Mouse (Mus musculus) thymus, adult 2 months (tissue): Measurements from ENCODE around the gene Prkn.

Experiments used
- CTCF ChIP-seq: fragments of 200-500 bp; IDR thresholded peaks from 2 replicates; pipeline ENCODE4 v1.5.1; 2012; ENCODE audit warnings: mild to moderate bottlenecking, control low read depth, low read length, moderate library complexity, borderline replicate concordance; ENCODE audit not compliant: control insufficient read depth, poor library complexity, insufficient read depth; ENCODE audit errors: extremely low read depth
- POLR2A ChIP-seq: fragments of 200-500 bp; IDR thresholded peaks from 2 replicates; pipeline ENCODE4 v1.6.1; 2012; ENCODE audit warnings: mild to moderate bottlenecking, low read length, control low read depth, moderate library complexity; ENCODE audit not compliant: control insufficient read depth, poor library complexity, insufficient read depth; ENCODE audit errors: extremely low read depth

GRCm38 (mm10) chr17:10818971-10819370, 21.2 kb upstream of the Prkn start:
- no peak for TF ChIP-seq CTCF
- no peak for TF ChIP-seq POLR2A
